Mouse (Mus musculus) erythroblast, adult 5-6 weeks (primary cell): ENCODE results near the gene Taok3. TPM values are rescaled to one million over a fixed set of nuclear protein-coding genes. Genes with fewer than 3 reads are reported as not detected.

ENCODE experiments used
- ATAC-seq: replicated peaks from 2 replicates; pipeline ENCODE4 v1.8.0; 2016; ENCODE audit warnings: moderate number of reproducible peaks, mild to moderate bottlenecking, moderate TSS enrichment, inconsistent platforms; ENCODE audit not compliant: poor library complexity, low FRiP score, severe bottlenecking
- total RNA-seq, 2 experiments: library from RNA; stranded (forward) in 1 of 2; stranded (reverse) in 1 of 2; fragments of 150-400 nt in 1 of 2; fragments of 200-764, 138-1000 nt in 1 of 2; gene quantifications; 2 replicates each; pipeline versions ENCODE4 v1.2.3 to v1.2.4; 2015 to 2017; ENCODE audit warnings: low replicate concordance in 2 of 2

Gene Taok3
- total RNA-seq, 2 experiments from 2014 or later: 28.4 to 32.5 TPM

- ATAC-seq: no peak
Measured at GRCm38 (mm10) chr5:117241935-117242531, 122.1 kb downstream of the Taok3 start.

DNA sequence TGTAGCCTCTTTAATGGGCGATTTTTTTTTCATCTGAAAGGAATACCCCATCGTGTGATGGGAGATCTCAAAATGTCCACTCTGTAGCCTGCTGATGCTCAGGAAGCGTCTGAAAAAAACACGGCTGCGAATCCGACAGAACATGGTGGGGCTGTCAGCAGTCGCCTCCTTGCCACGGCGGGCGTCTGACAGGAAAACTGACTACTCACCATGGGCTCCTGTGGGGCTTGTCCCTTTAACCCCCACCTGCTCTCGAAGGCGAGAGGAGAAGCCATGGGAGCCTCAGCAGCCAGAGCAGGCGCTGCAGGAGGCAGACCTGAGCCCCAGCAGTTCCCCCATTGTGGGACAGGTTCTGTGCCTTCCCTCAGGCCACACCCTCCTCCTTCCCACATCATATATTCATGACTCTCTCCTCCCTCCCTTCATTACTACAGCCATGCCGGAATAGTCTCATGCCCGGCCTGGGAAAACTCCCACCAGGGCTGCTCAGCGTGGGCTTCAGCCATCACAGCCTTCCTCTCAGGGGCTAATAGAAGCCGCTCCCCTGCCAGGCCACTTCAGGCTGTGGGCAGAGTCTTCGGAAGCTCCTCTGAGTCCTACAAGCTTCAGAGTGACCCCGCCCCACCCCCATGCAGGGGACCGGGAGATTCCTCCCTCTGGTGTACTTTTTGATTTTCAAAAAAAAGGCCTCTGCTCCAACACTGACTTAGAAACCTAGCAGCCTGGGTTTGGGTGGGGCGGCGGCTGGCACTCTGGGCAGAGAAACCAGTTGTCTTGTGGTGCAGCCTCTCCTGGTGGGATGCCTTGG is 122.9 kb downstream of the Taok3 start:
- ATAC-seq: no peak

DNA sequence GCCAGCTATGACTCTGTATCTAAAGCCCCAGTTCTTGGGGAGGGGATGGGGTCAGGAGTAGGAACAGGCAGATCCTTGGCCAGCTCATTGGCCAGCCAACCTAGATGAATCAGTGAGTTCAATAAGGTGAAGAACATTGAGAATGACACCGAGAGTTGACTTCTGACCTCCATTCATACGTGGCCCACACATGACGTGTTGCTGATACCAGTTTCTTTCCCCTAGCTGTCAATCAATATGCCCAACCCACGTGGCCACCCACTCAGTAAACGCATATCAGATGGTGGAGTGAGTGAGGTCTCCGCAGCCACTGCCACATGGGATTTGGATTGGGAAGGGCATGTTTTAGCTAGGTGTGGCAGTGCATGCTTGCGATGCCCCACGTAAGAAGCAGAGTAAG is 125.2 kb downstream of the Taok3 start:
- ATAC-seq: no peak

- ATAC-seq: no peak
Measured at GRCm38 (mm10) chr5:117248351-117248750, 128.4 kb downstream of the Taok3 start.

DNA sequence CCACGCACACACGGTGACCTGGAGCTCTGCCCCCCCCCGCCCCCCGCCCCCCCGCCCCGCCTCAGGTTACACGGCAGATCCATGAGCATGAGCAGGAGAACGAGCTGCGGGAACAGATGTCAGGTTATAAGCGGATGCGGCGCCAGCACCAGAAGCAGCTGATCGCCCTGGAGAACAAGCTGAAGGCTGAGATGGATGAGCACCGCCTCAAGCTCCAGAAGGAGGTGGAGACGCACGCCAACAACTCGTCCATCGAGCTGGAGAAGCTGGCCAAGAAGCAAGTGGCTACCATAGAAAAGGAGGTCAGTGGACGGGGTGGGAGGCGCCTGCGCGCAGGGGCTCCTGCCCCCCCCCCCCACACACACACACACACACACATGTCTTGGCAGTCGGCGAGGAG is 130.9 kb downstream of the Taok3 start:
- ATAC-seq: no peak

DNA sequence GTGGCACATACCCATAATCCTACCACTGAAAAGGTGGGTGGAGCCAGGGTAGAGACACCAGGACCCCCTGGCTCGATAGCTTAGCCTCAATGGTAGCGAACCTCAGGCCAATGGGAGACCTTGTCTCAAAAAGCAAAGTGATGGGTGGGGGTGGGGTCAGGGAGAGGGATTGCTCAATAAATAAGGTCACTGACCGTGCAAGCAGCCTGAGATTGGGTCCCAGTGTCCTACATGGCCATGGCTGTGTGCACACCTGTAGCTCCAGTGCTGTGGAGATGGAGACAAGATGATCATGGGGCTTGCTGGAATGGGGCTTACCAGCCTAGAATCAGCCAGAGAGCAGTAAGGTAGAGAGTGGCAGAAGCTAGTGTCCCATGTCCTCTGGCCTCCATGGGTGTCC is 131.8 kb downstream of the Taok3 start:
- ATAC-seq: no peak

DNA sequence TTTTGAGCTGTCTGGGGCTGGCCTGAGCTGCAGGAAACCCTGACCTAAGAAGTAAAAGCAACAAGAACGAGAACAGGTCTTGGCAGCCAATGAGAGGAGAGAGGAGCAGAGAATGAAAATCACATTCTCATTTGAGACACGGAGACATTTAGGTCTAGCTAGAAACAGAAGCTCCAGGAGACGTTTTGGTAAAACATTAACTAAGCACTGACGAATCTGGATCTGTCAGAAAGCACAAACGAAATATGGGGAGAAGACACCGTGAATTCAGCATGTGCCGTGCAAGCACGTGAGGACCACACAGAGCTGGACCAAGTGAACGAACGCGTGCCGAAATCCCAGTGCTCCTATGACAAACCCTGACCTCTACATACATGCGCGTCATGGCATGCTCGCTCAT is 138.3 kb downstream of the Taok3 start:
- ATAC-seq: no peak

- ATAC-seq: no peak
Measured at GRCm38 (mm10) chr5:117263566-117263965, 143.6 kb downstream of the Taok3 start.

GRCm38 (mm10) chr5:117264701-117265100 is 144.8 kb downstream of the Taok3 start:
- ATAC-seq: no peak

DNA sequence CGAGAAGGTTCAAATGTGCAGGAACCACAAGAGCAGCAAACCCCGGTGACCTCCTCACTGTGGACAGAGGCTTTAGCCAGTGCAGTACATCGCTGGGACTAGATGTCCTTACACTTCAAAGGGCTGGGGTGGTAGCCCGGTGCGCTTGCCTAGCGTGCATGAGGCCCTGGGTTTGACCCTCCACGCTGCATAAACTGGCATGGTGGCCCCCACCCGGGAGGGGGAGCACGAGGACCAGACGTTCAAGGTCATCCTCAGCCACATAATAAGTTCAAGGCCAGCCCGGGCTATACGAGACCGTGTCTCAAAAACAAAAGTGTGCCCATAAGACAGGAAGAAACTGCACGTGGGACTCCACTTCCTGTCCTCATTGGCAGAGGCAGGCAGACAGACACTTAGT is 148.0 kb downstream of the Taok3 start:
- ATAC-seq: no peak

GRCm38 (mm10) chr5:117268749-117269148 is 148.8 kb downstream of the Taok3 start:
- ATAC-seq: no peak

DNA sequence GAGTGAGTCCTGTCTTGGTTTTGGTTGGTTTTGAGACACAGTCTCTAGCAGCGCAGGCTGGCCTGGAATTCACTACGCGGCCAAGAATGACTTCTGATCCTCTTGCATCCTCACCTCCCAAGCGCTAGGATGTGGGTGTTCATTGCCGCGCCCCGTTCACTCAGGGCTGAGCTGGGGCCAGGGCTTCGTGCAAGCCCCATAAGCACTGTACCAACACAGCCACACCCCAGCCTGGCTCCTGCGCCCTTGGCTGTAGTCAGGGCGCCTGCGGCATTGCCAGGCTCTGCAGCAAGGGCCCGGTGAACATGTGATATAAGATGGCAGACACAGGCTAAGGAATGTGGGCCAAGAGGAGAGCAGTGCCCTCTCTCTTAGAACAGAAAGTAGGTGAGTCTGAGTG is 149.5 kb downstream of the Taok3 start:
- ATAC-seq: no peak

DNA sequence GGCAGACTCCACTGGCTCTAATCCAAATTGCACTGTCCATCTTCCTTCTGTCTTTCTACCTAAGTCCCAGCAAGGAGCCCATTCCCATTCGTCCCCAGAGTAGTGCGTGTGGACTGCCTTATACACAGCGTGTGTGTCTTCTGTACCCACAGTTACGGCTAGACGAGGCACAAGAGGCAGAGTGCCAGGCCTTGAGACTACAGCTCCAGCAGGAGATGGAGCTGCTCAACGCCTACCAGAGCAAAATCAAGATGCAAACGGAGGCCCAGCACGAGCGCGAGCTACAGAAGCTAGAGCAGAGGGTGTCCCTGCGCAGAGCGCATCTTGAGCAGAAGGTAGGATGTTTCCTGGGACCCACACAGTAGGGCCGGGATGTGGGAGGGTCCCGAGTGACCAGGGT is 152.0 kb downstream of the Taok3 start:
- no peak for ATAC-seq

DNA sequence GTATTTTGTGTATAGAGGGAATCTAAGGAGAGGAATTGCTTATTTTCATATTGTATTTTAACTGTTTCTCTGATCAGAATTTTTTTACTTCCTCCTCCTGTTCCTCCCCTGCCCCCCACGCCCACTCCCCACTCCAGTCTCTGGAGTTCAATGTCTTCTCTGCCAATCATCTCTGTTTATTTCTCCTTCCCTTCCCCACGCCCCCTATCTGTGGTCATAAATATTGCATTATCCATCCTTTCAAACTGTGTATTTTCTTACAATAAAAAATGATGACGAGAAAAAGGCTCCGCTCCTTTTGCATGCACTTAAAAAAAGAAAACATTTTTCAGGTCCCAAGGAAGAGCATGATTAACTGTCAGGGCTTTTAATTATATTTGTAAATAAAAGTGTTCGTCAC is 154.9 kb downstream of the Taok3 start:
- no peak for ATAC-seq

GRCm38 (mm10) chr5:117277784-117278183 is 157.9 kb downstream of the Taok3 start:
- no peak for ATAC-seq

DNA sequence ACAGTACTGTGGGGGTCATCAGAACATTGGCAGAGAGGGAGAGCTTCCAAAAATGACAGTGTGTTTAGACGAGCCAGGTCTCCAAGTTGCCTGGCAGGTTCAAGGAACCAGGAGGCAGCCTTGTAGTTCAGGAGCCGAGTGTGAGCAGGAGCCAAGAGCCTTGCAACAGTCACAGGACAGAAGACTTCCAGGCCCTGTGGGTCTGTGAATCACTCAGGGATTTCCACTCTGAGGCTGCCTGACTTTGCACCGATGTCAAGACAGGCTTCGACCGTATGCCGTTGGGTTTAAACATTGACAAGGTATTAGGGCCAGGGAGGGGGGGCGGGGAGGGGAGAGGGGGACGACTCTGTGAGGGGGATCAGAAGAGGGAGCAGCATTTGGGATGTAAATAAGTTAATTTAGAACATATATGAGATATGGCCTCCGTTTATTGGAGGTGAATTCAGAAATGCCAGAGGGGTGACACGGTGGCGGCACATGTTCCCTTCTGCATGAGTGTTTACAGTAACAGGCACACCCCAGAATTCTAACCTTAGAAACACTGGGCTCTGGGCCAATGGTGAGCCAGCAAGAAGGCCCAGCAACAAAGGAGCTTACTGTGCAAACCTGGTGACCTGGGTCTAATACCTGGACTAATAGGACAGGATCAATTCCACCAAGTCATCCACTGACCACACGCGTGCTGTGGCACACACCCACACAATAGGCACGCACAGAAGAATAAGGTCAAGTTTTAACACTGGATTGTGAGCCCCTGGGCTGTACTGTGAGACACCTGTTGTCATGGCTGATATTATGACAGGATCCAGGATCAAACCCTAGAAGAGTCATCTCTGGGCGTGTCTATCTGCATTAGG is 159.1 kb downstream of the Taok3 start:
- ATAC-seq: no peak

DNA sequence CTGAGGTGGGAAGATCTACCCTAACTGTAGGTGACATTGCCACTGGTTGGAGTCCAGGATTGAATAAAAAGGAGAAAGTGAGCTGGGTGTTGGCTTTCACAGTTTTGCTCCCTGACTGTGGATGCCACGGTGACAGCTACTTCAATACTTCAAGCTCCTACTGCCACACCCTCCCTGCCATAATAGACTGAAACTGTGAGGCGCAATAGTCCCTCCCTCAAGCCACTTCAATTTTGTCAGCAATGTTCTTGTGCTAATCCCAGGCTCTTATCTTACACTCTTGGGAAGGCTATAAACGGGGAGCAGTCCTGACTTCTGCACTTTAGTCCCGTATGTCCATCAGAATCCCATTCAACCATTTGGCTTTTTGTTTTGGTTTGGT is 159.7 kb downstream of the Taok3 start:
- ATAC-seq: no peak

DNA sequence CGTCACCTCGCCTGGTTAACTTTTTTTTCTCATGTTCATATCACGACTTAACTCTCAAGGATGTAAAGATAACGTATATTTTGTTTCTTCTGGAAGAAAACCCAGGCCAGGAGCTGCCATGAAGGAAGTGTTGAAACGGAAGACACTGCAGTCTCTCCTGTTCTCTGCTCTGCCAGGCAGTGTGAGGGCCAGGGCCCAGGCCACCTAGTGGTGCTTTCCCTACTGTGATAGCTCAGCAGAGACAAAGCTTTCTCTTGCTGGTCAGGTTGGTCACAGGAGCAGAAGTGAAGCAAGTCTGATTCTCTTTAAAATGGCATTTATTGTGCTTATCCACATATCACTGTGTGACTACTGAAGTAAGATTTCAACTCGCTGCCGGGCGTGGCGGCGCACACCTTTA is 161.6 kb downstream of the Taok3 start:
- no peak for ATAC-seq

- ATAC-seq: no peak
Measured at GRCm38 (mm10) chr5:117282360-117282759, 162.4 kb downstream of the Taok3 start.

GRCm38 (mm10) chr5:117284029-117284428 is 164.1 kb downstream of the Taok3 start:
- no peak for ATAC-seq

- ATAC-seq: no peak
Measured at GRCm38 (mm10) chr5:117284682-117285081, 164.8 kb downstream of the Taok3 start.
